Mouse (Mus musculus) heart, embryonic 14.5 days (tissue): ENCODE data around the gene Zar1. TPM values are rescaled to one million over a fixed set of nuclear protein-coding genes. Genes with fewer than 3 reads are reported as not detected.
A peak's percentile ranks its signal among the peaks of the same experiment; 100 is the strongest.

Source experiments
- ATAC-seq: fragments of 200-750 bp; cut with Nextera tagmentation; 2 replicates; pipeline ENCODE4 v1.8.0; 2017; ENCODE audit warnings: low read depth, moderate TSS enrichment; ENCODE audit not compliant: insufficient number of reproducible peaks, insufficient read depth, low FRiP score
- H3K27ac ChIP-seq, 2 experiments: fragments of 200-500 bp in 1 of 2; fragments of 300-500 bp in 1 of 2; sonication (generic) in 1 of 2; replicated peaks in 1 of 2; 2 replicates each; pipeline ENCODE4 v1.5.1; 2012 to 2014; ENCODE audit warnings: low read depth in 2 of 2, low read length in 2 of 2, control low read depth in 1 of 2, mild to moderate bottlenecking in 1 of 2, mixed read lengths in 1 of 2; ENCODE audit not compliant: control insufficient read depth in 1 of 2, insufficient read depth in 1 of 2
- H3K27me3 ChIP-seq: fragments of 300-500 bp; sonication (generic); 2 replicates; pipeline ENCODE4 v1.6.1; 2014; ENCODE audit warnings: mild to moderate bottlenecking, low read length, control low read depth; ENCODE audit not compliant: control insufficient read depth, insufficient read depth
- H3K36me3 ChIP-seq: fragments of 300-500 bp; sonication (generic); 2 replicates; pipeline ENCODE4 v1.6.1; 2014; ENCODE audit warnings: mild to moderate bottlenecking, control low read depth, low read length, mixed read lengths; ENCODE audit not compliant: control insufficient read depth, insufficient read depth
- H3K4me1 ChIP-seq, 2 experiments: fragments of 200-500 bp in 1 of 2; fragments of 300-500 bp in 1 of 2; sonication (generic) in 1 of 2; 2 replicates each; pipeline ENCODE4 v1.6.1; 2012 to 2014; ENCODE audit warnings: low read length in 2 of 2, control low read depth in 1 of 2, mixed read lengths in 1 of 2; ENCODE audit not compliant: control insufficient read depth in 2 of 2, insufficient read depth in 2 of 2
- H3K4me2 ChIP-seq: fragments of 300-500 bp; sonication (generic); 2 replicates; pipeline ENCODE4 v1.6.1; 2014; ENCODE audit warnings: mild to moderate bottlenecking, low read length
- H3K4me3 ChIP-seq, 2 experiments: fragments of 200-500 bp in 1 of 2; fragments of 300-500 bp in 1 of 2; sonication (generic) in 1 of 2; 2 replicates each; pipeline ENCODE4 v1.5.1; 2012 to 2014; ENCODE audit warnings: low read length in 2 of 2, mild to moderate bottlenecking in 2 of 2, control low read depth in 1 of 2, low read depth in 1 of 2, moderate library complexity in 1 of 2; ENCODE audit not compliant: control insufficient read depth in 1 of 2, insufficient read depth in 1 of 2
- H3K9ac ChIP-seq: fragments of 300-500 bp; sonication (generic); 2 replicates; pipeline ENCODE4 v1.6.1; 2014; ENCODE audit warnings: mild to moderate bottlenecking, low read length
- H3K9me3 ChIP-seq: fragments of 300-500 bp; sonication (generic); 2 replicates; pipeline ENCODE4 v1.6.1; 2016; ENCODE audit warnings: low read length, control low read depth; ENCODE audit not compliant: control insufficient read depth
- WGBS: fragments of 180-500 bp; shearing (Covaris S2); extraction: QIAGEN DNeasy Blood & Tissue Kit; methylation state at CpG from one replicate; pipeline ENCODE4 v1.1.7; 2014; 5-methylcytosine and 5-hydroxymethylcytosine counted together
- polyA plus RNA-seq: library from polyadenylated mRNA; unstranded; fragments of >200 nt; fragmentation: Nextera tagmentation; extraction: Ambion mirVana; gene quantifications from 2 replicates; pipeline ENCODE4 v1.2.1, GENCODE M21; 2014

The Zar1 gene
- polyA plus RNA-seq, 1 experiment from 2014 or later, result not detected

GRCm38 (mm10) chr5:72559544-72560049, 21.5 kb downstream of the Zar1 start, which contains the start of gene Nfxl1:
TSS of gene Nfxl1 (minus strand) at chr5:72559684.
- WGBS, result under 1% methylated on average over 41 of the region's 42 CpGs
- peak; percentile 96 for ATAC-seq
- peaks cover 15% of the 10 kb centered on the region for H3K36me3 ChIP-seq
- H3K9me3 ChIP-seq, result no peaks in the 10 kb centered on the region
- no peaks in the 10 kb centered on the region for H3K27me3 ChIP-seq
- H3K4me2 ChIP-seq, result peak within 1 kb of the TSS; percentile 97
- H3K4me1 ChIP-seq, result peaks cover 2 to 10% of the 10 kb centered on the region in 2 experiments; a peak in 3 of 4 replicates
- H3K4me3 ChIP-seq, result peak within 1 kb of the TSS; percentile 77 to 93
- H3K27ac ChIP-seq, result peak within 1 kb of the TSS; percentile 54 to 73; a peak in 2 of 4 replicates
- H3K9ac ChIP-seq, result peak within 1 kb of the TSS; percentile 91

GRCm38 (mm10) chr5:72558716-72559526, 22.1 kb downstream of the Zar1 start:
- ATAC-seq, result peak; percentile 75
- Histone ChIP-seq H3K9ac (peak overlapping the region; percentile 91), H3K4me1 (peaks cover 2 to 10% of the 10 kb centered on the region in 2 experiments; a peak in 3 of 4 replicates), H3K27ac (peak overlapping the region in 1 of 2 experiments; percentile 73; a peak in 2 of 4 replicates), H3K4me3 (peak overlapping the region; percentile 77 to 93), H3K27me3 (no peaks in the 10 kb centered on the region), H3K4me2 (peak overlapping the region; percentile 97), H3K36me3 (peaks cover 17% of the 10 kb centered on the region), H3K9me3 (no peaks in the 10 kb centered on the region)
- under 1% methylated on average over 57 of the region's 57 CpGs for WGBS

GRCm38 (mm10) chr5:72556245-72556644, 24.8 kb downstream of the Zar1 start:
- Histone ChIP-seq H3K9ac (no peak overlapping the region), H3K27ac (no peak overlapping the region), H3K4me1 (peaks cover 2 to 10% of the 10 kb centered on the region in 2 experiments; a peak in 3 of 4 replicates), H3K36me3 (peaks cover 34% of the 10 kb centered on the region), H3K9me3 (no peaks in the 10 kb centered on the region), H3K4me2 (no peak overlapping the region), H3K4me3 (no peak overlapping the region), H3K27me3 (no peaks in the 10 kb centered on the region)
- no peak for ATAC-seq
- WGBS, result 93% methylated on average over 3 of the region's 3 CpGs

GRCm38 (mm10) chr5:72551209-72551608, 29.8 kb downstream of the Zar1 start:
- WGBS, result 94% methylated on average over 3 of the region's 3 CpGs
- 0 out of 4 replicates have a peak, but pooled peaks cover 0 to 4% of the 10 kb centered on the region in 2 experiments for H3K4me1 ChIP-seq
- H3K27me3 ChIP-seq, result no peaks in the 10 kb centered on the region
- H3K4me2 ChIP-seq, result no peak overlapping the region
- no peak overlapping the region for H3K4me3 ChIP-seq
- ATAC-seq, result no peak
- no peak overlapping the region for H3K27ac ChIP-seq
- H3K36me3 ChIP-seq, result peaks cover 47% of the 10 kb centered on the region
- no peaks in the 10 kb centered on the region for H3K9me3 ChIP-seq
- no peak overlapping the region for H3K9ac ChIP-seq

- Histone ChIP-seq H3K4me3 (no peak overlapping the region), H3K9ac (no peak overlapping the region), H3K27ac (no peak overlapping the region), H3K27me3 (no peaks in the 10 kb centered on the region), H3K9me3 (peaks cover 4% of the 10 kb centered on the region; the same call in 1 of the 2 replicates), H3K4me1 (no peaks in the 10 kb centered on the region), H3K36me3 (peaks cover 62% of the 10 kb centered on the region), H3K4me2 (no peak overlapping the region)
- ATAC-seq, result no peak
- 89% methylated on average over 3 of the region's 3 CpGs for WGBS
Observed at GRCm38 (mm10) chr5:72528896-72529295, 52.2 kb downstream of the Zar1 start.

Other genes with a start within 250 kb of the Zar1 start
- gene Corin, start 76.8 kb downstream of the Zar1 start, polyA plus RNA-seq, result 49.0 and 49.6 TPM in 2 replicates
- gene Nfxl1, start 21.6 kb downstream of the Zar1 start, polyA plus RNA-seq, result 14.2 and 14.3 TPM in 2 replicates
- 0.15 TPM in 2 replicates for gene Gm5868, start 6.3 kb upstream of the Zar1 start, polyA plus RNA-seq
- not detected in 2 replicates for gene Cnga1, start 63.0 kb upstream of the Zar1 start, polyA plus RNA-seq
- gene Nipal1, start 66.5 kb upstream of the Zar1 start, polyA plus RNA-seq, result 0.16 TPM in 1 of 2 replicates, not detected in the other
- gene Txk, start 171.5 kb upstream of the Zar1 start, polyA plus RNA-seq, result 0.12 and 0.16 TPM in 2 replicates